Mouse (Mus musculus) lung, postnatal 0 days (tissue): ENCODE results near the gene Ythdc1. TPM values are rescaled to one million over a fixed set of nuclear protein-coding genes. Genes with fewer than 3 reads are reported as not detected.

ENCODE experiments used
- ATAC-seq: fragments of 200-750 bp; cut with Nextera tagmentation; 2 replicates; pipeline ENCODE4 v1.8.0; 2017; ENCODE audit warnings: moderate library complexity
- DNase-seq: peaks from one replicate; pipeline ENCODE4 v3.0.0-alpha.2; 2016; ENCODE audit warnings: low spot score
- H3K27ac ChIP-seq: fragments of 300-500 bp; sonication (generic); 2 replicates; pipeline ENCODE4 v1.5.1; 2014; ENCODE audit warnings: antibody characterized with exemption, mild to moderate bottlenecking, low read length, mixed read lengths
- H3K27me3 ChIP-seq: fragments of 300-500 bp; sonication (generic); replicated peaks from 2 replicates; pipeline ENCODE4 v1.6.1; 2014; ENCODE audit warnings: low read length, mixed read lengths; ENCODE audit not compliant: insufficient read depth
- H3K36me3 ChIP-seq: fragments of 300-500 bp; sonication (generic); 2 replicates; pipeline ENCODE4 v1.6.1; 2014; ENCODE audit warnings: low read length, mixed read lengths; ENCODE audit not compliant: insufficient read depth
- H3K4me1 ChIP-seq: fragments of 300-500 bp; sonication (generic); 2 replicates; pipeline ENCODE4 v1.6.1; 2014; ENCODE audit warnings: antibody characterized with exemption, low read depth, low read length, mixed read lengths; ENCODE audit not compliant: insufficient read depth
- H3K4me2 ChIP-seq: fragments of 300-500 bp; sonication (generic); replicated peaks from 2 replicates; pipeline ENCODE4 v1.6.1; 2014; ENCODE audit warnings: low read depth, mild to moderate bottlenecking, low read length, moderate library complexity, mixed read lengths
- H3K4me3 ChIP-seq: fragments of 300-500 bp; sonication (generic); 2 replicates; pipeline ENCODE4 v1.5.1; 2014; ENCODE audit warnings: low read depth, low read length
- H3K9ac ChIP-seq: fragments of 300-500 bp; sonication (generic); replicated peaks from 2 replicates; pipeline ENCODE4 v1.6.1; 2014; ENCODE audit warnings: low read depth, mild to moderate bottlenecking
- H3K9me3 ChIP-seq: fragments of 300-500 bp; sonication (generic); 2 replicates; pipeline ENCODE4 v1.6.1; 2016; ENCODE audit warnings: low read length, mixed read lengths
- CTCF ChIP-seq: IDR thresholded peaks from 2 replicates; pipeline ENCODE4 v1.5.1; 2016; ENCODE audit warnings: antibody characterized with exemption, mild to moderate bottlenecking
- EP300 ChIP-seq: IDR thresholded peaks from 2 replicates; pipeline ENCODE4 v1.6.1; 2016; ENCODE audit warnings: antibody characterized with exemption, mild to moderate bottlenecking, control low read depth
- WGBS: fragments of 180-500 bp; shearing (Covaris S2); extraction: QIAGEN DNeasy Blood & Tissue Kit; methylation state at CpG from one replicate; pipeline ENCODE4 v1.1.7; 2014; 5-methylcytosine and 5-hydroxymethylcytosine counted together
- polyA plus RNA-seq: library from polyadenylated mRNA; unstranded; fragments of >200 nt; fragmentation: Nextera tagmentation; extraction: Ambion mirVana; gene quantifications from 2 replicates; pipeline ENCODE4 v1.2.1, GENCODE M21; 2015

Ythdc1 gene
- 26.1 and 29.1 TPM in 2 replicates for polyA plus RNA-seq

- under 1% methylated on average over 91 of the region's 111 CpGs for WGBS
- Histone ChIP-seq H3K27me3 (no peaks in the 10 kb centered on the region), H3K4me3 (peak within 1 kb of the TSS; percentile 96), H3K27ac (peak within 1 kb of the TSS; percentile 100), H3K36me3 (no peaks in the 10 kb centered on the region), H3K9ac (peak within 1 kb of the TSS; percentile 99), H3K9me3 (no peaks in the 10 kb centered on the region), H3K4me1 (peaks cover 3% of the 10 kb centered on the region; the same call in 1 of the 2 replicates), H3K4me2 (peak within 1 kb of the TSS; percentile 72)
- ATAC-seq = peak; percentile 99
- TF ChIP-seq CTCF = peak; percentile 33; the same call in 1 of the 2 replicates
- no peak for TF ChIP-seq EP300
- peak; percentile 98 for DNase-seq
Observed at GRCm38 (mm10) chr5:86803962-86804940, at the start of gene Ythdc1. Gene Ythdc1 (plus strand): TSS chr5:86804221.

GRCm38 (mm10) chr5:86769015-86769658 is 34.9 kb upstream of the Ythdc1 start:
- Histone ChIP-seq H3K4me2 (no peak overlapping the region), H3K9ac (no peak overlapping the region), H3K36me3 (no peaks in the 10 kb centered on the region), H3K27me3 (no peaks in the 10 kb centered on the region), H3K27ac (no peak overlapping the region), H3K4me1 (no peaks in the 10 kb centered on the region), H3K4me3 (no peak overlapping the region), H3K9me3 (no peaks in the 10 kb centered on the region)
- DNase-seq = no peak
- no peak for ATAC-seq
- TF ChIP-seq EP300 (no peak), CTCF (no peak)
- WGBS = 30% methylated on average over 3 of the region's 3 CpGs

GRCm38 (mm10) chr5:86771010-86771409 is 33.0 kb upstream of the Ythdc1 start:
- no peak for TF ChIP-seq EP300
- no peak; the same call in 1 of the 2 replicates for TF ChIP-seq CTCF
- Histone ChIP-seq H3K27me3 (no peaks in the 10 kb centered on the region), H3K4me2 (no peak overlapping the region), H3K9ac (no peak overlapping the region), H3K4me1 (no peaks in the 10 kb centered on the region), H3K36me3 (no peaks in the 10 kb centered on the region), H3K27ac (no peak overlapping the region), H3K9me3 (no peaks in the 10 kb centered on the region), H3K4me3 (no peak overlapping the region)
- ATAC-seq (no peak), DNase-seq (no peak)

GRCm38 (mm10) chr5:86776941-86777340 is 27.1 kb upstream of the Ythdc1 start:
- ATAC-seq (no peak), DNase-seq (no peak)
- Histone ChIP-seq H3K36me3 (no peaks in the 10 kb centered on the region), H3K9ac (no peak overlapping the region), H3K4me1 (no peaks in the 10 kb centered on the region), H3K4me2 (no peak overlapping the region), H3K27me3 (no peaks in the 10 kb centered on the region), H3K9me3 (no peaks in the 10 kb centered on the region), H3K4me3 (no peak overlapping the region), H3K27ac (no peak overlapping the region)
- TF ChIP-seq EP300 = no peak
- no peak for TF ChIP-seq CTCF
- WGBS = 79% methylated on average over 5 of the region's 5 CpGs

GRCm38 (mm10) chr5:86778471-86778870 is 25.6 kb upstream of the Ythdc1 start:
- no peaks in the 10 kb centered on the region for H3K4me1 ChIP-seq
- H3K4me2 ChIP-seq = no peak overlapping the region
- ATAC-seq (no peak), DNase-seq (peak; percentile 65)
- TF ChIP-seq EP300 (peak; percentile 33; the same call in 1 of the 2 replicates), CTCF (no peak)
- no peak overlapping the region for H3K9ac ChIP-seq
- no peak overlapping the region for H3K27ac ChIP-seq
- 31% methylated on average over 1 of the region's 1 CpGs for WGBS
- no peaks in the 10 kb centered on the region for H3K9me3 ChIP-seq
- no peaks in the 10 kb centered on the region for H3K36me3 ChIP-seq
- H3K4me3 ChIP-seq = no peak overlapping the region
- no peaks in the 10 kb centered on the region for H3K27me3 ChIP-seq

GRCm38 (mm10) chr5:86783059-86783458 is 21.0 kb upstream of the Ythdc1 start:
- no peaks in the 10 kb centered on the region for H3K36me3 ChIP-seq
- no peak overlapping the region for H3K27ac ChIP-seq
- no peaks in the 10 kb centered on the region for H3K4me1 ChIP-seq
- H3K27me3 ChIP-seq = no peaks in the 10 kb centered on the region
- TF ChIP-seq EP300 (peak; percentile 63), CTCF (no peak)
- no peaks in the 10 kb centered on the region for H3K9me3 ChIP-seq
- peak; percentile 15 for DNase-seq
- no peak overlapping the region for H3K4me3 ChIP-seq
- peak; percentile 14; the same call in 1 of the 2 replicates for ATAC-seq
- no peak overlapping the region for H3K9ac ChIP-seq
- H3K4me2 ChIP-seq = no peak overlapping the region
- 37% methylated on average over 8 of the region's 8 CpGs for WGBS
